Mouse (Mus musculus) myocyte (in vitro differentiated cells): ENCODE measurements around the gene Tiam1.

Experiments
- E2F4 ChIP-seq: IDR thresholded peaks from one replicate; pipeline ENCODE4 v1.6.1; 2011; ENCODE audit warnings: mild to moderate bottlenecking, control low read depth, moderate library complexity; ENCODE audit not compliant: insufficient read depth
- POLR2A ChIP-seq: IDR thresholded peaks from one replicate; pipeline ENCODE4 v1.6.1; 2011; ENCODE audit warnings: low read depth, mild to moderate bottlenecking, control low read depth, moderate library complexity; ENCODE audit not compliant: insufficient read length
- POLR2AphosphoS2 ChIP-seq: IDR thresholded peaks from one replicate; pipeline ENCODE4 v1.6.1; 2011; ENCODE audit warnings: low read depth, control low read depth; ENCODE audit not compliant: insufficient read length
- SRF ChIP-seq: IDR thresholded peaks from one replicate; pipeline ENCODE4 v1.6.1; 2011; ENCODE audit warnings: low read depth; ENCODE audit not compliant: control insufficient read depth, insufficient read length
- TCF12 ChIP-seq: IDR thresholded peaks from one replicate; pipeline ENCODE4 v1.6.1; 2011; ENCODE audit warnings: mild to moderate bottlenecking, control low read depth; ENCODE audit not compliant: poor library complexity, insufficient read depth, severe bottlenecking

- TF ChIP-seq POLR2A (no peak), POLR2AphosphoS2 (no peak), TCF12 (no peak), SRF (no peak), E2F4 (no peak)
Measured at GRCm38 (mm10) chr16:90116637-90117182, 26.9 kb downstream of the Tiam1 start.
